In the genomic region with DNA sequence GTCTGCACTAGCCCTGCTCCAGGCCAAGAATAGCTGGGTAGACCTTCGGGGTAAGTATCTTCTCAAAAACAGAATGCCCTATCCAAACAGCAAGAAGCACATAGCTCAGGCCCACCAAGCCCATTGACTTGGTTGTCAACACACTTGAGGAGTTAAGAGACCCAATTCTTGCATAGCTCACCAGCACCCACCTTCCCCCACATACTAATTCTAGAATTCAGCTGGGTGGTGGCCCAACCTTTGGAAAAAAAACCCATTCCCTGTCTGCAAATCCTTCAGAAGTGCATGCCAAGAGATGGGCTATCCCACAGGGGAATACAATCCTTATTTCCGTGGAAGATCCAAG, we compare ENCODE assay signal across 8 mouse cellular contexts. TPM values are rescaled to one million over a fixed set of nuclear protein-coding genes. Genes with fewer than 3 reads are reported as not detected.
DNase-seq lines count a peak whose midpoint lies in the region; ATAC-seq and TF ChIP-seq lines count a peak whose summit lies in the region.

No protein-coding gene starts in this region.

- in situ Hi-C loops in ES-E14 (cut with MboI; ENCODE audit: low sequenced_read_pairs in 2 of 2, unreplicated experiment in 2 of 2): no loop called here

- no peak for TF ChIP-seq POLR2A in heart, adult 2 months (IDR thresholded peaks at IDR 0.05; ENCODE audit: insufficient read depth, low read depth, low read length)

- peak overlapping the region; percentile 76; the same call in 1 of the 2 replicates for H3K9ac ChIP-seq in heart, embryonic 13.5 days
- H3K9ac ChIP-seq in heart, adult 2 months (ENCODE audit: low read depth, low read length): no peak overlapping the region
- peak overlapping the region; percentile 75; the same call in 1 of the 2 replicates for H3K9ac ChIP-seq in ES-E14 (ENCODE audit: insufficient read depth, low read depth, low read length, poor library complexity, severe bottlenecking)
- no peak overlapping the region for H3K9ac ChIP-seq in forebrain, postnatal 0 days
- peak overlapping the region; percentile 54; the same call in 1 of the 2 replicates for H3K9ac ChIP-seq in lung, postnatal 0 days (replicated peaks; ENCODE audit: low read depth)

- WGBS in heart, embryonic 13.5 days: 45% methylated on average over 2 of the region's 2 CpGs
- WGBS in heart, adult 2 months: 49% methylated on average over 2 of the region's 2 CpGs
- 49% methylated on average over 2 of the region's 2 CpGs for WGBS in forebrain, postnatal 0 days
- 41% methylated on average over 2 of the region's 2 CpGs for WGBS in lung, postnatal 0 days

- ATAC-seq in heart, embryonic 13.5 days (ENCODE audit: extremely low read depth, insufficient number of reproducible peaks, low FRiP score, low TSS enrichment): no peak
- ATAC-seq in forebrain, postnatal 0 days: no peak
- peak; percentile 63 for ATAC-seq in lung, postnatal 0 days

- no peaks in the 10 kb centered on the region for H3K36me3 ChIP-seq in heart, embryonic 13.5 days
- no peaks in the 10 kb centered on the region for H3K36me3 ChIP-seq in heart, adult 2 months (ENCODE audit: control insufficient read depth, insufficient read depth, low read length)
- H3K36me3 ChIP-seq in ES-E14 (ENCODE audit: control insufficient read depth, insufficient read depth, low read length, poor library complexity, severe bottlenecking): no peaks in the 10 kb centered on the region
- H3K36me3 ChIP-seq in forebrain, postnatal 0 days (ENCODE audit: insufficient read depth): no peaks in the 10 kb centered on the region
- no peaks in the 10 kb centered on the region for H3K36me3 ChIP-seq in lung, postnatal 0 days (ENCODE audit: insufficient read depth, low read length)

- no peak for TF ChIP-seq CTCF in heart, adult 2 months (IDR thresholded peaks at IDR 0.05)
- no peak for TF ChIP-seq CTCF in forebrain, postnatal 0 days (IDR thresholded peaks at IDR 0.05; ENCODE audit: low read depth)
- no peak for TF ChIP-seq CTCF in lung, postnatal 0 days (IDR thresholded peaks at IDR 0.05)

- H3K9me3 ChIP-seq in heart, embryonic 13.5 days: no peaks in the 10 kb centered on the region
- H3K9me3 ChIP-seq in ES-E14 (ENCODE audit: control insufficient read depth, insufficient read depth, low read depth, low read length): no peaks in the 10 kb centered on the region
- H3K9me3 ChIP-seq in forebrain, postnatal 0 days (ENCODE audit: low read length): no peaks in the 10 kb centered on the region
- no peaks in the 10 kb centered on the region for H3K9me3 ChIP-seq in lung, postnatal 0 days (ENCODE audit: low read length)

- peaks cover 67% of the 10 kb centered on the region for H3K27me3 ChIP-seq in heart, embryonic 13.5 days (replicated peaks)
- peaks cover 4% of the 10 kb centered on the region for H3K27me3 ChIP-seq in heart, adult 2 months (ENCODE audit: control insufficient read depth, insufficient read depth, low read length)
- H3K27me3 ChIP-seq in forebrain, postnatal 0 days (ENCODE audit: insufficient read depth, low read length): peaks cover 2% of the 10 kb centered on the region; the same call in 1 of the 2 replicates
- H3K27me3 ChIP-seq in lung, postnatal 0 days (replicated peaks; ENCODE audit: insufficient read depth, low read length): 0 out of 2 replicates have a peak, but pooled peaks cover 6% of the 10 kb centered on the region

- TF ChIP-seq EP300 in heart, adult 2 months (IDR thresholded peaks at IDR 0.05; ENCODE audit: insufficient read depth, low read depth, low read length): no peak
- TF ChIP-seq EP300 in lung, postnatal 0 days (IDR thresholded peaks at IDR 0.05): peak; percentile 62

- no peaks in the 10 kb centered on the region for H3K79me2 ChIP-seq in heart, adult 2 months (replicated peaks; ENCODE audit: control insufficient read depth, insufficient read depth, low read length)

- H3K4me1 ChIP-seq in heart, embryonic 13.5 days: 0 out of 2 replicates have a peak, but pooled peaks cover 4% of the 10 kb centered on the region
- H3K4me1 ChIP-seq in heart, adult 2 months (ENCODE audit: control insufficient read depth, insufficient read depth, low read length): no peaks in the 10 kb centered on the region
- H3K4me1 ChIP-seq in ES-E14 (ENCODE audit: control insufficient read depth in 2 of 2, insufficient read depth in 2 of 2, low read length in 2 of 2, poor library complexity in 1 of 2): peaks cover 0 to 3% of the 10 kb centered on the region in 2 experiments; a peak in 1 of 4 replicates
- H3K4me1 ChIP-seq in forebrain, postnatal 0 days (ENCODE audit: insufficient read depth): no peaks in the 10 kb centered on the region
- H3K4me1 ChIP-seq in lung, postnatal 0 days (ENCODE audit: insufficient read depth, low read depth, low read length): no peaks in the 10 kb centered on the region; the same call in 1 of the 2 replicates

- no peak for DNase-seq in heart, adult 2 months
- no peak for DNase-seq in ES-E14 (ENCODE audit: low read depth, low spot score)
- no peak for DNase-seq in forebrain, postnatal 0 days
- peak; percentile 24 for DNase-seq in lung, postnatal 0 days (ENCODE audit: low spot score)
- no peak for DNase-seq in urinary bladder, adult 18-20 months (ENCODE audit: low spot score in 2 of 2)
- DNase-seq in gastrocnemius, adult 8-10 months (ENCODE audit: low spot score in 2 of 2): no peak
- DNase-seq in thymus, adult 18-20 months: no peak

- H3K27ac ChIP-seq in heart, embryonic 13.5 days (replicated peaks): no peak overlapping the region
- no peak overlapping the region; the same call in 1 of the 2 replicates for H3K27ac ChIP-seq in heart, adult 2 months
- H3K27ac ChIP-seq in ES-E14 (ENCODE audit: insufficient read depth, low read depth, low read length, poor library complexity, severe bottlenecking): no peak overlapping the region
- H3K27ac ChIP-seq in forebrain, postnatal 0 days (ENCODE audit: low read depth, low read length): no peak overlapping the region
- peak overlapping the region; percentile 88 for H3K27ac ChIP-seq in lung, postnatal 0 days (ENCODE audit: low read length)

- H3K4me3 ChIP-seq in heart, embryonic 13.5 days: peak overlapping the region; percentile 74
- H3K4me3 ChIP-seq in heart, adult 2 months: no peak overlapping the region
- peak overlapping the region; percentile 68 to 93; a peak in 3 of 4 replicates for H3K4me3 ChIP-seq in ES-E14 (ENCODE audit: insufficient read depth in 1 of 2, low read depth in 1 of 2, low read length in 2 of 2, poor library complexity in 1 of 2, severe bottlenecking in 1 of 2)
- peak overlapping the region; percentile 57 for H3K4me3 ChIP-seq in forebrain, postnatal 0 days (ENCODE audit: low read depth, low read length)
- peak overlapping the region; percentile 68 for H3K4me3 ChIP-seq in lung, postnatal 0 days (ENCODE audit: low read depth, low read length)

- H3K4me2 ChIP-seq in heart, embryonic 13.5 days: peak overlapping the region; percentile 100
- H3K4me2 ChIP-seq in forebrain, postnatal 0 days (ENCODE audit: low read depth): peak overlapping the region; percentile 94
- H3K4me2 ChIP-seq in lung, postnatal 0 days (replicated peaks; ENCODE audit: low read depth, low read length): peak overlapping the region; percentile 84

- intact Hi-C loops in heart, adult 2 months (cut with DNase I): no loop called here

TF ChIP-seq in ES-E14, 5 proteins besides CTCF, POLR2A, EP300 and RAD21:
- no peak for TF ChIP-seq CHD2 (IDR thresholded peaks at IDR 0.05; ENCODE audit: low read depth, low read length)
- no peak for TF ChIP-seq ZC3H11A (IDR thresholded peaks at IDR 0.05; ENCODE audit: borderline replicate concordance, low read depth, low read length)
- no peak for TF ChIP-seq HCFC1 (IDR thresholded peaks at IDR 0.05; ENCODE audit: borderline replicate concordance, insufficient read depth, low read length)
- TF ChIP-seq MAFK (IDR thresholded peaks at IDR 0.05; ENCODE audit: insufficient read depth, low read depth, low read length): no peak
- no peak for TF ChIP-seq ZNF384 (IDR thresholded peaks at IDR 0.05; ENCODE audit: low read depth, low read length)

RNA-seq across cellular contexts. Expression of a gene that starts 26.7 kb away (rescaled TPM):
- polyA plus RNA-seq in heart, embryonic 13.5 days (2015; fragmentation: Nextera tagmentation; extraction: Ambion mirVana): 0.55 and 0.79 TPM in 2 replicates
- 1 to 10 TPM; 2.6 to 5.0 TPM for total RNA-seq in heart, adult 2 months (2021)
- 1.7 and 2.7 TPM in 2 replicates for polyA plus RNA-seq in heart, adult 2 months (2012; rRNA removed)
- 0.32 and 0.40 TPM in 2 replicates for total RNA-seq in ES-E14 (2012; rRNA removed)
- total RNA-seq in forebrain, postnatal 0 days (2014; rRNA removed): 15.5 and 21.1 TPM in 2 replicates
- polyA plus RNA-seq in forebrain, postnatal 0 days (2015; fragmentation: Nextera tagmentation; extraction: Ambion mirVana): 4.8 and 6.5 TPM in 2 replicates
- polyA plus RNA-seq in lung, postnatal 0 days (2015; fragmentation: Nextera tagmentation; extraction: Ambion mirVana): 18.1 and 19.3 TPM in 2 replicates
- total RNA-seq in gastrocnemius, adult 8-10 months (2022): 1 to 10 TPM in 3 of 4 experiments, under 1 TPM in 1; 0.94 to 4.4 (median 1.7) TPM

Comparison
In these comparisons a context has a peak if more than half of its experiments do, and no peak if none do; other contexts are left out.
1. H3K9ac ChIP-seq: peak in heart, embryonic 13.5 days (single experiment), ES-E14 (single experiment) and lung, postnatal 0 days (single experiment); none in heart, adult 2 months (single experiment) and forebrain, postnatal 0 days (single experiment).
2. Peak in every context shown above with its lines, with median percentiles within 50 percentile points of each other: H3K4me2 ChIP-seq.